Mouse (Mus musculus) large intestine, adult 2 months (tissue): ENCODE data around the gene Zbed3. TPM values are rescaled to one million over a fixed set of nuclear protein-coding genes. Genes with fewer than 3 reads are reported as not detected.

Source experiments
- DNase-seq: peaks from one replicate; pipeline ENCODE4 v3.0.0-alpha.2; 2012; ENCODE audit warnings: low read depth, low spot score
- whole genome bisulfite sequencing: fragments of 180-500 bp; shearing (Covaris S2); methylation state at CpG from one replicate; pipeline ENCODE4 v1.1.7; 2018; 5-methylcytosine and 5-hydroxymethylcytosine counted together
- polyA plus RNA-seq: library from polyadenylated mRNA; depleted of rRNA; stranded (reverse); fragments of >200 nt; gene quantifications from 2 replicates; pipeline ENCODE4 v1.2.3, GENCODE M21; 2012; rRNA removed

Gene Zbed3
- 14.3 and 15.9 TPM in 2 replicates for polyA plus RNA-seq

DNA sequence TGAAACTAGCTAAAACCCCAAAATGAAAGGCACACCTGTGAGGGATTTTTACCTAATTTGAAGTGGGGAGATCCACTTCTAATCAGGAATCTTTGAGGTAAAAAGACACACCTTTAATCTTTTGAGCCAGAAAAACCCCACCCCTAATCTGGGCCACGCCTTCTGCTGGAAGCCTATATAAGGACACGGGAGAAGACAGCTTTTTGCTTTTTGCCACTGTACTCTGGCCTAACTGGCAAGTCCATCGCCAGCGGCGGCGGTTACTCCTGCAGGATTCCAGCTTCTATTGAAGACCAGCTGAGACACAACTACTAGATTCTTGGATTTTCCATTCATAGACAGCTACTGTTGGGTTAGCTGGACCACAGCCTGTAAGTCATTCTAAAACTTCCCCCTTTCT is at the start of gene Zbed3:
Zbed3 (plus strand) TSS at position 213 of the 400 bp plus-strand sequence.
- DNase-seq = no peak
- 84% methylated on average over 6 of the region's 6 CpGs for WGBS

DNA sequence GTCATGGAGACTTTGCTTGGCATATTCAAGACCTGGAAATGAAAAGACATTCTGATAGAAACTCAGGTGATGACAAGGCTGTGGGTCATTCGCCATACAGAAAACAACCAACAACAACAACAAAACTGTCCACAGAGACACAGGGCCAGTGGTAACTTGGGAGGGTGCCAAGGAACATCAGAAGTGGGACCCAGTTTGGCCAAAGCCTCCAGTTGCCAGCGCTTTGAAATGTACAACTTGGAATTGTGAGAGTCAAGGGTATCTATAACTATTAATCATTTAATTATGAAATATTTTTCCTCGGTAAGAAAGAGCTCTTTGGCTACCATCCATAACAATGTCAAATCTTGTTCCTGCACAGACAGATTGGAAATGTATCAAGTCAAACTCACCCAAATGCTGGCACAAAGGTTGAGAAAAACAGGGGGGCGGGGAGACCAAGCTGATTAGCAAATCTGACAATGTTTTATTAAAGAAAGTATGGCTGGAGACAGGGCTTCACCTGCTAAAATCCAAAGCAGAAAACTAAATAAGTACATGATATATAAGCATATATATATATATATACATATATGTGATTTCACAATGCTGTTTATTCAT is 44.9 kb upstream of the Zbed3 start:
- 80% methylated on average over 4 of the region's 4 CpGs for WGBS
- DNase-seq = no peak

DNA sequence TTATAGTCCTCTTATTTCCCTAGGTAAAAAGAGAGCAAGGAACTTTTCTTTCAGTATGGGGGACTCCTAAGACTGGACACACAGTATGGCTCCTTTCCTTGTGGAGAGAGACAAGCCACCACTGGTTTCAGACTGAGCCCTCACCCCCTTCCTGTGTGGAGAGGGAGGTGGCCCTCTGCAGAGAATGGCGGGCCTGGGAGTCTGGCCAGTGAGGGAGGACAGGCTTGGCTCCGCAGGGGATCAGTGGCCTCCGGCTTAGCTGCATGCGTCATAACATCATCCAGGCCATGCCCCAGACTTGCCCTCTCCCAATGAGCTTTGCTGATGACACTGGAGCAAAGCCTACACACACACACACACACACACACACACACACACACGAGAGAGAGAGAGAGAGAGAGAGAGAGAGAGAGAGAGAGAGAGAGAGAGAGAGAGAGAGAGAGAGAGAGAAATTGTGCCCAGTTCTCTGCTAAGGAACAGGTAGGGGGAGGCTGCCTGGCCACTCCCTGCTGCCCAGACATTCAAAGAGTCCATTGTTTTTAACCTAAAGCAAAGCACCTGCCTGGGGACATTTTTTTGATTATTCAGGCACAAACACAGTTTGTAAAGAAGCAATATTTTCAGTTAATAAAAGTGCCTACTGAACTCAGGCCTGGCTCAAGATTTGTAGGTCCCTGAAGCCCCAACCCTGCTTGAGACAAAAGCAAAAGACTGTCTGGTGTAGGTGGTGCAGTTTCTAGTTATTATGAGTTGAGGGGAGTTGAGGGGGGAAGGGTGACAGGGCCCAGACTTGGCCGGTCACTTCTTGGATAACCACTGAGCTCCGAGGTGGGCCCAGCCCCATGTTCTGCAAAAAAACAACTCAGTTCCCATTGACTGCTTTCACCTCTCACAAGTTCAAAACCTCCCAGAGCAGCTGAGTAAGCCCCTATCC is 41.4 kb upstream of the Zbed3 start:
- 16% methylated on average over 6 of the region's 7 CpGs for WGBS
- no peak for DNase-seq

DNA sequence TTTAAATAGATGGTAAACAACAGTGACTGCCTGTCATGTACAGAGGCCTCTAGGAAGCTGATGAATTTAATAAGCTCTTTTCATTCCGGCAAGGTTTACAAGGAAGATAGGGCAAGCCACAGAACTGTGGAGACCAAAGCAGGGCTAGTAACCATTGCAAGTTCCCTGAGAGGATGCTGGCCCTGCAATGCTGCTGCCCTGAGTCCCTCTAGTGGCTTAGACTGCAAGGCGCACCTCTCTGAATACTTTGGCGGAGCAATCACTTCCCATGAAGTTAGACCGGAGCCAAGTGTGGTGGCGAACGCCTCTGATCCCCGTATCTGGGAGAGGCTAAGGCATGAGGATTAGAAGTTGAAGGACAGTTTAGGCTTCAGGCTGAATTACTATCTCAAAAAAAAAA is 36.4 kb upstream of the Zbed3 start:
- DNase-seq = no peak
- WGBS = 2% methylated on average over 7 of the region's 7 CpGs

DNA sequence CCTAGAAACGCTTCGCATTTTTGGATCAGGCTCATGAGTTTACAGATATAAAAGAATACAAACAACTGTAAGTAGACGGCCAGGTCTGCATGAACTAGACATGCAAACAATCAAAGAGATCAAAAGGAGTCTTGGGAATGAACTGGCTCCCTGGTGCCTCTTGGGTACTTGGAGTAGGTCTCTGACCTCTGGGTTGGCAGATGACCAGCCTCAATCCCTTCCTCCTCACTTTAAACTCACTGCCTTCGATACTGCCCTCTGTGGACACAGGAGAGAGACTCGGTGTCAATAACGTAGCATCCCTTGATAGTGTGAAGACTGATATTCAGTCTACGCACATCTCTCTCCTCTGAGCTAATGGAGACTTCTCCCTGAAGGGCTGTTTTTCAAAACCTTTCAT is 35.4 kb upstream of the Zbed3 start:
- no peak for DNase-seq
- WGBS = 49% methylated on average over 7 of the region's 7 CpGs

DNA sequence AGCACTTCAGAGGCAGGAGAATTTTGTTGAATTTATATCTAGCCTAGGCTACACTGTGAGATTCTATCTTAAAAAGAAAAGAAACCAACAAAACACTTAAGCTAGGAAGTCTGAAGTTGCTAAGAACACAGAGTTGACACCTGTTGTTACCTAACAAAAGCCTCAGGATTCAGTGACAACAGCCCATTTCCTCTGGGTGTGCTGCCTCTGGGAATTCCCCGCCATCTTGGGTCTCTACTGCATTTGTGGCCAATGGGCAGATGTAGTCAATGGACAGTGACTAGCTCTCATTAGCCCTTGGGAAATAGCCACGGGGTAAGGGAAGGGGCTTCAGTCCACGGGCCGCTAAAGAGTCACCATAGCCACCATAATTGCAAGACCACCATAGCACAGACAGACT is 31.4 kb upstream of the Zbed3 start:
- DNase-seq = no peak
- 88% methylated on average over 4 of the region's 4 CpGs for WGBS

DNA sequence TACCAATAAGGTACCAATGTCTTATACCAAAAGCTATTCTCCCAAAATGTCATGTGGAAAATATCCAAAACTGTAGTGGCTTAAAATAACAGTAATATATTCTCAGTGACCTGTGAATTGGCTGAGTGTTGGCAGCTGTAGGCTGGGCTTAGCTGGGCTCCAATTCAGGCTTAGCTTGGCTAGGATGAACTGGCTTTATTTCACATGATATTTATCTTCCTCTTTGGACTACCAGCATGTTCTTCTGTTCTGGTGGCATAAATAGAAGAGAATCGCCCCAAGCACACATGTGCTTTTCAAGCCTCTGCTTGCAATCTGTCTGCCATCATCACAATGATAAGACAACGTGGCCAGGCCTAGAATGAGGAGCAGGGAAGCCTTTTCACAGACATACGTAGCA is 23.5 kb upstream of the Zbed3 start:
- DNase-seq = no peak
- 74% methylated on average over 3 of the region's 3 CpGs for WGBS

DNA sequence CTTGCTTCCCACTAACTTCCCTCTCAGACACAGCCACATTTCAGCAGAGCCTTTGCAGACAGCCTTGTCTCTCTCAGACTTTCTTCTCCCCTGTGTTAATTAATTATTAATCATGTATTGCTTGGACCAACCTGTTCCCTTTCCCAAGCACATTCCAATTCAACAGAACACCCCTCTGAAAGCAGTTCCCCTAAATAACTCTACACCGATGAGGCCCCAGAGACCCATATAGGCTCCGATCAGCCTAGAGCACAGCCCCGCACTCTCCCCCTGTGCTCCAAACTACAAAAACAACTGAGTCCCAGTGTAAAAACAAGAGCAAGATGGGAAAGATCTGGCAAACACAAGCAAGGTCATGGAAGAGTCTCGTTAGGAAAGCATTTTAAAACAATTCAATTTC is 16.8 kb upstream of the Zbed3 start:
- WGBS = 67% methylated on average over 4 of the region's 4 CpGs
- no peak for DNase-seq

DNA sequence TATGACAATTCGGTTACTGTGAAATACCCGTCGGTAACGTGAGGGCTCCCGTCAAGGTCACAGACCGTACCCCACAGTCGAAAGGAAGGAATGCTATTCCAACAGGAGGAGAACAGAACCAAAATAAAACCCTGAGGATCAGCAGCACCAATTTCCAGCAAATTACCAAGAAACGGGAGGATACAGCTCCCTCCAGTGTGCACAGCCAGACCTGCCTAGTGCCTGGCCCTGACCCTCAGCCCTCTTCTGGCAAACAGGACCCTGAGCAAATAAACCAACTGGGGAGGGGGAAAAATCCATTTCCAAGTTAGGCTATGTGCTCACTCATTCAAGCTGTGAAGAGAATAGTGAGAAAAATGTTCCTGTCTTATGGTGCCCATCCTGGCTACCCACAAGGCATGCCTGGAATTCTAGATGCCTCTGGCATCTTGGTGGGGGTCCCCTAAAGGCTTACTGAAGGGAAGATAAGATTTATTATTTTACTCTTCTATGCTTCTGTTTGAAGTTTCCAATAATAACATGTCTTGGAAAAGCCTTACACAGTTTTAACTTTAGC is 16.2 kb upstream of the Zbed3 start:
- WGBS = 53% methylated on average over 8 of the region's 8 CpGs
- DNase-seq = no peak

DNA sequence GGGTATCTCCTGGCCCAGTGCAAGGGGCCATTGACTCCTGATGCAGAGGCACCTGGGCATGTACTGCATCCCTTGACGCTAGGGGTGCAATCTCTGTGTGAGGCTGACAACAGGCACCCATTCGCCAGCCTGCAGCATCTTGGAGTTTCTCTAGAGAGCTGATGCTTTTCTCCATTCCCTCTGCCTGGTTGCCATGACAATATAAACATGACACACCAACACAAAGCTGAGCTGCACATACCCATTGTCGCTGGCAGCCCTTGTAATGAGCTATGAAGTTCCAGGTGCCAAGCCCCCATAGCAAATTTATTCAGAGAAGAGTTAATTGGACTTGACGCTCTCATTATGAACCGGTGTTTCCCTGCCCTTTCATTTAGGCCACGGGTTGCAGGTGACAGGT is 11.4 kb upstream of the Zbed3 start:
- 68% methylated on average over 6 of the region's 6 CpGs for WGBS
- DNase-seq = no peak

DNA sequence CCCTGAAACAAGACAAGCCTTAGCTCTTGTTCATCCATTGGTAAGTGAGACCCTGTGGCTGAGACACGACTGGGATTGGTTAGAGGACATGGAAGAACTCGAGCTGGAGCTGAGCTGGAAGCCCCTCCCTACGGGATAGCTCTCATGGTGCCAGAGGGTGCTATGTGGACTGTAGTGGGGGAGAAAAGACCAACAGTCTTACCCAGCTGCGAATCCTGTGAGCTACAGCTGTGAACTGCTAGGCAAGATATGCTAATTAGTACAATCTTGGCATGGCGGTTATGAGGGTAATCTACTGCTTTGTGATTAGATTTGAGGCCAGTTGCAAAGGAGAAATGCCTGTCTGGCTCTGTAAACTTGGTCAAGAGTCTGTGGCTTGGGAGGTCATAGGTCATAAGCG is 4.3 kb upstream of the Zbed3 start:
- no peak for DNase-seq

DNA sequence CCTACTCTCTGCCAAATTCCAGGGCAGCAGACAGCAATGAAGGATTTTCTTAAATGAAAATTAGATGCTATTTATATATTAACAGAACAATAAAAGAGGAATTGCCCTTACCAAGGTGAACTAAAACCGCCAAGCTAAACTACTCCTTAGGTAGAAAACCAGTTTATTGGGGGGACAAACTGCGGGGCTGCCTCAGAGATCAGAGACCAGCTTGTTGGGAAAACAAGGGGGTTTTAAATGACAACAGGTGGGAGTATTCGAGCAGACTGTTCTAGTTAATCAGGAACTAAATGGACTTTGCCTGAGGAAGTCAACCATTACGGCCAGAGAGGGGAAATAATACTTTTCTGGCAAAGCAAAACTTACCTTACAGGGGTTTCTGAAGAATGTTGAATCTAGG is 3.0 kb upstream of the Zbed3 start:
- WGBS = 29% methylated on average over 4 of the region's 4 CpGs
- DNase-seq = no peak

More for the DNA sequence above, 4.3 kb upstream of the Zbed3 start:
- 79% methylated on average over 6 of the region's 6 CpGs for WGBS

DNA sequence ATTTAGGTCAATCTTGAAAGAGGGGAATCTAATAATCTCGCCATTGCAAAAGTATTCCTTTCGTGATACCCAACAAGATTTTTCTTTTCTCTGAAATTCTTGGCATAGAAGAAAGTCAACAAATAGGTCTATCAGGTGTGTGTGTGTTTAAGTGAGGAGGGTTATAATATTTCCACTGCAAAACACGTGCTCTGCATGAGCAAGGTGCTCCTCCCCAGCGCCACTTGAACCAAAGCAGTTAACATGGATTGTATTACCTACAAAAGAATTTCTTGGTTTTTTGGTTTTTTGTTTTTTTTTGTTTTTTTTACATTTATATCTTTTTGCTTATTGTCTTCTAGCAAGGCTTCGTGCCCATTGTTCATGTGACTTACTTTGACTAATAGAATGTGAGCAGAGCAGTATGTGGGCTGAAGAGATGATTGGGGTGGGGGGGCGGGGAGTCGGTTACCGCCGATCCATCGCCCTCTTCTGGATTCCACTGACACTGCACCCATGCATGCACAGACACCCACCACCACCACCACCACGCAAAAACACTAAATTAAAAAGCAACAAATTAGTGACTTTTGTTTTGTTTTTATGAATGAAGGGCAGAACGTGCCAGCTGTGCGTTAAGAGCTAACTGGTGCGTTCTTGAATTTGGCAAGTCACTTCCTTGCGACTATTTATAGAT is 676 bp downstream of the Zbed3 start:
- DNase-seq = no peak
- 22% methylated on average over 15 of the region's 15 CpGs for WGBS

DNA sequence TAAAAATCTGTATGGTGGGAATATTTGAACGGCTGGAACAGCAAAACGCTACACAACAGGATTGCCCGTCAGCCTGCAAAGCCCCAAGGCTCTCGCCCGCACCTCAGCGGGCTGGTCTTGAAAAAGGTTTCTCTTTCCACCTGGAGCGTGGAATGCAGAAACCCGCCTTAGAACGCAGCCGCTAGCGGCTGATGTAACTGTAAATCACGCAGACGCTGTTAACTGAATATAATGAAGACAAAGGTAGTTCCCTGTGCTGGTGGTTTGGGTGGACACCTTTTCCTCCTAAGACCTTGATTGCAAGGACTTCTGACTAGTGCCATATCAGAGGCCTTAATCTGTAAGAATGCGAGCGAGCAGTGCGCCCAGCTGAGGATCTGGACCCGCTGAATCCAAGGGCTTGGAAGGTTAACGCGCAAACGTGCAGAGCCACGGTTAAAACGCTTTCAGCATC is 1.2 kb downstream of the Zbed3 start:
- no peak for DNase-seq
- WGBS = under 1% methylated on average over 22 of the region's 22 CpGs

DNA sequence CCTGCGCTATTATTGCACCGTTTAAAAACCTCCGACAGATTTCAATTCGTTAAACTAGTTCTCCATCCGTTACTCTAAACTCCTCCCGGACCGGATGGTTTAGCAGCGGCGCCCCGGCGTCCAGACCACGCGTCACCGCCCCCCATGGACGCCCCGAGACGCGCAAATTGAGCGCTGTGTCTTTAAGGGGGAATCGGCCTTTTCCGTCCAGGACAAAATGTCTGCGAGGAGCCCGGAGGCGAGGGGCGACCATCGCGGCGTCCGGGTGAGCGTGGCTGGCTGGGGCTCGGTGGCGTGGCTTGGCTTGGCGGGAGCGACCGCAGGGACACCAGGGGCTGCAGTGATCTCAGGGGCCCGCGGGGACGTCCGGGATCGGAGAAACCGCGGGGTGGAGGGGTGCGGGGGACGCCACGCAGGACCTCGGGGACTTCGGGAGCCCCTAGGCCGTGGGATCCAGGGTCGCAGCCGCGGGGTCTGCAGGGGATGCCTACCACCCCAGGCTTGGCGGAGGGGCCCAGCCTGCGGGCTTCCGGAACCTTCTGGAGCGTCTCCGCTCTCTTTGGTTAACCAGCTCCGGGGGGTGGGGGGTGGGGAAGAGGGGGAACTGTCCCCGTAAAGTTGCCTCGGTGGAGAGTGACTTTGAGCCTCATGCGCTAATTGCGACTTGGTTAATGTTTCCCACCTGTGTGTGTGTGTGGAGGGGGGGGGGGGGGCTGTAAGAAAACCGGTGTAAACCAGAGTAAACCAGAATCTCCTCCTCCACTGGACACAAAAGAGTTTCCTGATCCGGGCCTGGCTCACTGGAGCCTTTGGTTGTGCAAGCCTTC is 1.9 kb downstream of the Zbed3 start:
- under 1% methylated on average over 62 of the region's 63 CpGs for WGBS
- DNase-seq = no peak

DNA sequence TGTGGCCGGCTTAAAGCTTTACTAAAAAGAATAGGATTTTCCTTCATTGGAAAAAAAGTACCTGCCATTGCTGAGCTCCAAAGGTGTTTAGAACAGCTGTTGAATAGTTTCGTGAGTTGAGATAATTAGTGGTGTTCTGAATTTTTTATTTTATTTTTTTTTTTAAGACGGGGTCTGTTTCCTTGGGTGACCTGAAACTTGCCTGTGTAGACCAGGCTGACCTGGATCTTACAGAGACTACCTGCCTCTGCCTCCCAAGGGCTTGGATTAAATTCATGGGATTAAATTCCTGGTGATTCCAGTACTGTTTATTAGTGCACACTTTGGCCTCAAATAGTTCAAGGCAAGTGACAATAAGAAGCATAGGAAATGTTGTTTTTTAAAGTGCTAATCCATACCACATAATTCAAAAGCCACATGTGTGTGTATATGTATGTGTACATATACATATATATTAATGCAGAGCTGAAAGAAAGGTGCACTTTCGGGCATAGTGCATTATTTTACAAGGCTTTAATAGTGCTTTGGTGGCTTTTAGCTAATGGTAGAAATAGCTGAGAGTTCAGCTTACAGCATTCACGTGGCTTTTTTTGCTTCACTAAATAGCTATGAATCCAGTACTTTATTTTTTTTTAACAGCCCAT is 2.6 kb downstream of the Zbed3 start:
- DNase-seq = no peak
- 4% methylated on average over 5 of the region's 5 CpGs for WGBS

DNA sequence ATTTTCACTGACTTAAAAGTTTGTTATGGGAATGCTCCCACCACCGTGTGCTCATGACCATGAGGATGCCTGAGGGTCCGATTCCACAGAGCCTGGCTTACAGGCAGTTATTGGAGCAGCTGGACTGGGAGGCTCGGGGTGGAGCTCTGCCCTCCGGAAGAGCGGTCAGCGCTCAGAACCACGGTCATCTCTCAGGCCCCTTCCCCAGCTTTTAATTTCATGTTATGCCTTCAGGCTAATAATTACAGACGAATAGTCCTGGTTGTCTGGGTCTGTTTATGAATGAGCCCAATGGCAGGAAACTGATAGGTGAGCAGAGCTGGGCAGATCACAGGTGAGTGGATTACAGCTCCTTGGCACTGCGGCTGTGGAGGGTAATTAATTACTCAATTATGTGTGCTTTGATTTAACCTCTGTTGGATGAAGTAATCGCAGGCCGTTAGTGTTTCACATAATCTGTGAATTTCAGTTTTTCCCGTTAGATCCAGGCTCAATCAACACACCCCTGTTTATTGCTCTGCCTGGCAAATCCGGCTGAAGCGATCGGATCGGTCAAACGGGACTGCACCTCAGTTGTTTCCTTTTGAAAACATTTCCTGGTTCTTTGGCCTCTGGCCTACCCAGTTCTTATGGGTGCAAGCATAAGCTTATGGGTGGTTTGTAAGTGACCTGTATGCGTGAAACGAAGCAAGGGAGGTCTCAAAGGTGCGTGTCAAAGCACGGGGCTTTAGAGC is 3.4 kb downstream of the Zbed3 start:
- WGBS = 10% methylated on average over 21 of the region's 21 CpGs
- DNase-seq = peak; percentile 65

DNA sequence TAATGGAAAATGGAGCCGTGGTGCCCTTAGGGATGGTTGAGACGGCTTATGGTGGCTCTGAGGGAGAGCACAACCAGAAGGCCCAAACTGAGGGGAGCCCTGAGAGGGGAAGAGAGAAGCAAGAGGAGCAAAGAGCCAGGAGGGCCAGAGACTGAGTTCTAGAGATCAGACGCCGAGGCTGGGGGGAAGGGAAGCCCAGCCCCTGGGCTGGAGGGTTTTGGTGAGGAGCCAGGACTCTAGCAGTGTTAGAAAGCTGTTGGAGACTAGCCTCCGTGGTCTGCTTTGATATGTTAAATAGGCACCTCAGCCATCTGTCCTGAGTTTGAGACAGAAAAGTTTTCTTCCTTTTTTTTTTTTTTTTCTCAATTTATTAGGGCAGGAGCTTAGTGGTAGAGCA is 3.9 kb downstream of the Zbed3 start:
- DNase-seq = no peak
- 8% methylated on average over 5 of the region's 5 CpGs for WGBS
